Comparison of ENCODE assay signal across 7 mouse cellular contexts in the genomic region with DNA sequence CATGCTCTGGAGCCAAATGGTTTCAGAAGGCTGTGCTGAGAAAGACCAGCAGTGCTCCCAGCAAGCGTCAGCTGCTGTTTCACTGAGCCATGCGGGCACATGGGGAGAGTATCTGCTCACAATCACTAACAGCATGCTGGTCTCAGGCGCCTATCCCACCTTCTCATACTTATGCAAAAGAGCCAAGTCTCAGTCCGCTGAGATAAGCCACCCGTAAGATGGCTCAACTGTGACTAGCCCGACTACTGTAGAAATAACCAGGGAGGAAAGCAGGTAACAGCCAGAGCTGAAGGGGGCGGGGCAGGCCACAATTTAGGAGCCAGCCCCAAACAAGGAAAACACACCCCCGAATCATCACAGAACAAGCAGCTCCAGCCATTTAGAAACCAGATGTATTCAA. TPM values are rescaled to one million over a fixed set of nuclear protein-coding genes. Genes with fewer than 3 reads are reported as not detected.
A peak's percentile ranks its signal among the peaks of the same experiment; 100 is the strongest.
DNase-seq lines count a peak whose midpoint lies in the region; ATAC-seq and TF ChIP-seq lines count a peak whose summit lies in the region.

No protein-coding gene starts in this region.

- peak overlapping the region; percentile 66 for H3K27ac ChIP-seq in ES-Bruce4 (ENCODE audit: insufficient read depth, low read length)
- no peak overlapping the region for H3K27ac ChIP-seq in heart, postnatal 0 days (ENCODE audit: low read depth)
- H3K27ac ChIP-seq in liver, embryonic 14.5 days, result no peak overlapping the region; the same call in 1 of the 2 replicates

- H3K4me1 ChIP-seq in ES-Bruce4 (ENCODE audit: control insufficient read depth, insufficient read depth, low read length), result peaks cover 2% of the 10 kb centered on the region
- H3K4me1 ChIP-seq in heart, postnatal 0 days (ENCODE audit: control insufficient read depth, insufficient read depth), result peaks cover 16% of the 10 kb centered on the region
- H3K4me1 ChIP-seq in liver, embryonic 14.5 days (replicated peaks; ENCODE audit: control insufficient read depth in 2 of 2, insufficient read depth in 2 of 2, low read length in 1 of 2), result peaks cover 7 to 21% of the 10 kb centered on the region in 2 experiments; a peak in 3 of 4 replicates

- DNase-seq in heart, postnatal 0 days (ENCODE audit: low spot score), result no peak
- no peak for DNase-seq in liver, embryonic 14.5 days (ENCODE audit: low read depth in 3 of 3, low spot score in 3 of 3)
- no peak for DNase-seq in thymus, adult 18-20 months

- no peaks in the 10 kb centered on the region for H3K9me3 ChIP-seq in ES-Bruce4 (replicated peaks; ENCODE audit: control insufficient read depth, insufficient read depth, low read length, poor library complexity, severe bottlenecking)
- H3K9me3 ChIP-seq in heart, postnatal 0 days (replicated peaks; ENCODE audit: control insufficient read depth, low read length), result no peaks in the 10 kb centered on the region
- no peaks in the 10 kb centered on the region for H3K9me3 ChIP-seq in liver, embryonic 14.5 days (ENCODE audit: control insufficient read depth, low read length)

- H3K4me2 ChIP-seq in heart, postnatal 0 days (ENCODE audit: low read depth, low read length), result peak overlapping the region; percentile 86
- H3K4me2 ChIP-seq in liver, embryonic 14.5 days (ENCODE audit: low read depth), result peak overlapping the region; percentile 90

- H3K79me2 ChIP-seq in C2C12 (ENCODE audit: control insufficient read depth, insufficient read depth), result peaks cover 68% of the 10 kb centered on the region

- H3K36me3 ChIP-seq in C2C12 (ENCODE audit: control insufficient read depth, insufficient read depth), result peaks cover 62% of the 10 kb centered on the region
- peaks cover 43% of the 10 kb centered on the region for H3K36me3 ChIP-seq in ES-Bruce4 (ENCODE audit: control insufficient read depth, insufficient read depth, low read length, poor library complexity, severe bottlenecking)
- H3K36me3 ChIP-seq in heart, postnatal 0 days (replicated peaks; ENCODE audit: control insufficient read depth, insufficient read depth, low read length), result peaks cover 43% of the 10 kb centered on the region
- peaks cover 36% of the 10 kb centered on the region for H3K36me3 ChIP-seq in liver, embryonic 14.5 days (replicated peaks; ENCODE audit: control insufficient read depth, insufficient read depth, low read depth)

- no peak for TF ChIP-seq EP300 in ES-Bruce4 (IDR thresholded peaks at IDR 0.05; ENCODE audit: insufficient read depth, low read depth, low read length)
- TF ChIP-seq EP300 in heart, postnatal 0 days (IDR thresholded peaks at IDR 0.05; ENCODE audit: low read depth), result no peak
- no peak for TF ChIP-seq EP300 in liver, embryonic 14.5 days (IDR thresholded peaks at IDR 0.05; ENCODE audit: low read depth)

- H3K4me3 ChIP-seq in C2C12 (ENCODE audit: insufficient read depth, poor library complexity, severe bottlenecking) (peak overlapping the region; percentile 95), ES-Bruce4 (ENCODE audit: low read depth, low read length) (peak overlapping the region; percentile 99)
- H3K4me3 ChIP-seq in heart, postnatal 0 days (ENCODE audit: low read depth, low read length), result peak overlapping the region; percentile 93
- H3K4me3 ChIP-seq in liver, embryonic 14.5 days (ENCODE audit: insufficient read depth in 1 of 2, low read depth in 2 of 2, low read length in 2 of 2), result peak overlapping the region; percentile 95

- no peak for TF ChIP-seq POLR2A in ES-Bruce4 (IDR thresholded peaks at IDR 0.05; ENCODE audit: insufficient read depth, low read length)

- peaks cover 45% of the 10 kb centered on the region for H3K79me3 ChIP-seq in C2C12 (ENCODE audit: low read depth)

- ATAC-seq in heart, postnatal 0 days (ENCODE audit: insufficient read depth, low read depth), result no peak
- ATAC-seq in liver, embryonic 14.5 days (ENCODE audit: insufficient read depth), result 0 out of 2 replicates have a peak, but pooled peaks have one; percentile 13
- no peak for ATAC-seq in monocyte, adult 5-6 weeks (replicated peaks; ENCODE audit: insufficient number of reproducible peaks, low FRiP score, low TSS enrichment, poor library complexity, severe bottlenecking)
- no peak for ATAC-seq in activated CD4-positive, CD25-positive, alpha-beta regulatory T cell, adult 4 months

- H3K27me3 ChIP-seq in C2C12 (ENCODE audit: control insufficient read depth, insufficient read depth, insufficient read length) (peaks cover 4% of the 10 kb centered on the region), ES-Bruce4 (ENCODE audit: control insufficient read depth, insufficient read depth, low read length, poor library complexity, severe bottlenecking) (no peaks in the 10 kb centered on the region)
- H3K27me3 ChIP-seq in heart, postnatal 0 days (ENCODE audit: control insufficient read depth, insufficient read depth, low read length), result no peaks in the 10 kb centered on the region
- no peaks in the 10 kb centered on the region for H3K27me3 ChIP-seq in liver, embryonic 14.5 days (ENCODE audit: control insufficient read depth, insufficient read depth, low read length)

- H3ac ChIP-seq in C2C12 (ENCODE audit: control insufficient read depth, insufficient read length, low read depth), result peak overlapping the region; percentile 100

- WGBS in heart, postnatal 0 days, result 12% methylated on average over 8 of the region's 8 CpGs
- WGBS in liver, embryonic 14.5 days (ENCODE audit: insufficient replicate concordance), result 8% methylated on average over 8 of the region's 8 CpGs

- peak overlapping the region; percentile 86 for H3K9ac ChIP-seq in ES-Bruce4 (ENCODE audit: low read depth, poor library complexity, severe bottlenecking)
- H3K9ac ChIP-seq in heart, postnatal 0 days (replicated peaks; ENCODE audit: low read depth, low read length), result peak overlapping the region; percentile 98
- peak overlapping the region; percentile 99 for H3K9ac ChIP-seq in liver, embryonic 14.5 days (replicated peaks)

- no peak for TF ChIP-seq CTCF in C2C12 (IDR thresholded peaks at IDR 0.05; ENCODE audit: control insufficient read depth, insufficient read depth, insufficient read length)
- TF ChIP-seq CTCF in ES-Bruce4 (IDR thresholded peaks at IDR 0.05; ENCODE audit: low read depth, low read length), result no peak
- no peak for TF ChIP-seq CTCF in heart, postnatal 0 days (IDR thresholded peaks at IDR 0.05; ENCODE audit: low read depth)
- no peak for TF ChIP-seq CTCF in liver, embryonic 14.5 days (IDR thresholded peaks at IDR 0.05; ENCODE audit: low read depth)

TF ChIP-seq in C2C12, 6 proteins besides CTCF, POLR2A, EP300 and RAD21:
- TF ChIP-seq USF1 (IDR thresholded peaks at IDR 0.05; ENCODE audit: low read depth), result no peak
- TF ChIP-seq CEBPB (IDR thresholded peaks at IDR 0.05; ENCODE audit: low read depth), result no peak
- TF ChIP-seq MYOD1 (IDR thresholded peaks at IDR 0.05; ENCODE audit: control insufficient read depth, insufficient read length, low read depth), result no peak
- no peak for TF ChIP-seq MAX (IDR thresholded peaks at IDR 0.05)
- TF ChIP-seq MYOG (IDR thresholded peaks at IDR 0.05; ENCODE audit: control insufficient read depth, extremely low read depth, insufficient read length), result no peak
TF ChIP-seq in C2C12: peak in this region for 0.

RNA-seq across cellular contexts. Expression of gene Rps17, which starts 1.7 kb away (rescaled TPM):
- 3,363 TPM for polyA plus RNA-seq in C2C12 (2012; fragmentation: generic; extraction: Trizol)
- 2,551 and 2,648 TPM in 2 replicates for polyA plus RNA-seq in ES-Bruce4 (2011; ENCODE audit: insufficient read depth, insufficient read length, low read depth, missing spikeins)
- 593 and 806 TPM in 2 replicates for total RNA-seq in heart, postnatal 0 days (2014; rRNA removed; ENCODE audit: low replicate concordance)
- polyA plus RNA-seq in heart, postnatal 0 days (2015; fragmentation: Nextera tagmentation; extraction: Ambion mirVana), result 855 and 860 TPM in 2 replicates
- polyA plus RNA-seq in liver, embryonic 14.5 days (2012; rRNA removed), result 1,003 and 1,514 TPM in 2 replicates
- polyA plus RNA-seq in liver, embryonic 14.5 days (2014; fragmentation: Nextera tagmentation; extraction: Ambion mirVana), result 828 and 838 TPM in 2 replicates
- 1,304 to 1,545 TPM (median 1,450 TPM) in 3 replicates for total RNA-seq in monocyte, adult 5-6 weeks (2017)
- 1,000 to 10,000 TPM; 1,375 to 1,389 TPM for polyA plus RNA-seq in activated CD4-positive, CD25-positive, alpha-beta regulatory T cell, adult 4 months (2017; shearing (Covaris generic))
